Mouse (Mus musculus) layer of hippocampus, adult 9-11 months (tissue): Measurements from ENCODE around the gene Gm9817.

Experiments used
- DNase-seq: peaks from one replicate; pipeline ENCODE4 v3.0.0; 2022

The Gm9817 gene

DNA sequence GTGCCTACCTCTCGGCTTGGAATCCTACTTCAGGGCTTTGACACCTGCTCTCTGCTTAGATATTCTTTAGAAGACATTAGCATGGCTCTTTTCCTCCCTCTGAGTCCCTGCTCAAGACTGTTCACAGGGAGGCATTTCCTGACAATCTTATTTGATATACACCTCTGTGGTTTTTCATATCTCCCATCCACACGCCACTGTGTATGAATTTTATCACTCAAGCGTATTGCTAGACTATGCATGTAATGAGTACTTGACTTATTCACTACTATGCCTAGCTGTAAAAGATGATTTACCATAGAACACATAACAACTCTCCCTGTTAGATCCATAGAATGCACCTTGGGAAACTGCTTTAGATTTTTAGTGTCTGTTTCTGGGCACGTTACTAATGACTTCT lies 14.3 kb downstream of the Gm9817 start:
- DNase-seq, result no peak

DNA sequence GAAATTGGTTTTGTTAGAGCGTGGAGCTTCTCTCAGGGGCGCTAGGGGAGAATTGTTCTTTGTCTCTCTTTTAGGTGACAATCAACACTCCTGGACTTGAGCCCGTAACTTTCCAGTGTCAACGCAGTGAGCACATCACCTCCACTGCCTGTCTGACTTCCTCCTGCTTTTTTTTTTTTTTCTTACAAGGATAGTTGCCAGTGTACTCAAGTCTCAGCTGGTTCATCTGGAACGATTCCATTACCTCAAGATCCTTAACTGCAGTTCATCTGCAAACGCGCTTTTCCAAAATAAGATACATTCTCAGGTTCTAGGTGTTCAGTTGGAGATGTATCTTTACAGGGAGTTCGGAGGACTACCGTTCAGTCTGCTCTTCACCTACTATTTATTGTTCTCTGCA lies 16.5 kb downstream of the Gm9817 start:
- DNase-seq, result no peak

DNA sequence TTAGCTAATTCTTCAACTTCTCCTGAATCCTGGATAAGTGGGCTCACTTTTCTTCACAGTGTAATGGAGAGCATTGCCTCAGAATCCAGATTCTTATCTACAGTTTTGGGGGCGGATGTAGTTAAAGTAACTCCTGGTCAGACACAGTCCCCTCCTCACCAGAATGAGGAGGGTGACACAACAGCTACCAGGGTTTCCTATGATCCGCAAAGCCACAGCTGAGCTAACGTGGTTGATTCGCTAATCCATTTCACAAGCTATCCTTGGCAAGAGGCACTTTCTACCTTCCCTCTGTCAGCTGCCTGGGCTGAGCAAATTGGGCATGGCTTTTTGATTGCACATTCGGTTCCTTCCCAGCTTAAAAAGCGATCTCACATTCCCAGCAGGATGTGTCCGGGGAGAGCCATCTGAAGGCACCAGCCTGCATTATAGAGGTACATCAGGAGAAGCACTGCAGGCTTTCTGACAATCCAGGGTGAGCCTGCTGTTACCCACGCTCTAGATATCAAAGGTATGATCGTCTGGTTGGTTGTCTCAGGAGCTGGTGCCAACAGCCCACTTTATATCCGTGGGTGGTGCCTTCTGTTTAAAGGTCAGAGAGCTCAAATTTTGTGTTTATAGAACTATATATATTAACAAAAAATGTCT lies 21.2 kb downstream of the Gm9817 start:
- DNase-seq, result peak; percentile 53

DNA sequence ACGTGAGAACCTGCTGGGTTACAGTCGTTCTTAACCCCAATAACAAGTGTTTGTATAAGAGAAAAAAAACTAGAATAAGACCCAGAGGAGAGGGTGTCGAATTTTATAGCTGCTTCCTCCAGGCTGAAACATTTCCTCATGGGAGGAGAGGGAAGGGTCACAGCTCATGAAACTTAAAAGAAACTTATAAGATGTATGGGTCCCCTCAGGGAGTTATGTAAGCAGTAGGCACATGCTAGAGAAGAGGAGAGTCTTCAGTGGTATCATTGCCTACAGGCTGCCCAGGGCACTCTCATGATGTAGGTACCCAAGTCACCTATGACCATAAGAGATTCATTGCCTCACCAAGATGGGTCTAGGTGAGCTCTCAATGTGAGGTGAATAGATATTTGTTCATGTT lies 28.0 kb downstream of the Gm9817 start:
- no peak for DNase-seq

DNA sequence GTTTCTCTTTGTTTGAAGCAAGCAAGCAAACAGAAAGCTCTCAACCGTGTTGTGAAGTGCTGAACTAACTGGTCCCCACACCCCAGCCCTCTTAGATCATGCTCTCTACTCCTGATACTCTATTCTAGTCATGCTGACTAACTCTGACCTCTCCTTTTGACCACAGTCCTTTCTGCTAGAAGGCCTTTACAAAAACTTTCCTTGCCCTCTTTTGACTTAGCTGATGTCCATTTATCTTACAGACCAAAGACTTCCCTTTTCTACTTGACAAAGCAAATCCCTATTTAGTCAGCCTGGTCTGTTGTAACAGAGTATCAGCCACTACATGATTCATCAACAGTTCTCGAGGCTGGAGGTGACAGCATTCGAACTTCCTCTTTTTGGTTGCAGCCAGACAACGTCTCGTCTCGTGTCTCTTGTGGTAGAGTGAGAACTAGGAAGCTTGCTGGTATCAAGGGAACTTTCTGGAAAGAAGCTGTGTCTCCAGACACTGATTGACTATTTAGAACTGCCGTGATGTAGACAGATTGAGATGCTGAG lies 30.4 kb downstream of the Gm9817 start:
- DNase-seq, result peak; percentile 91

DNA sequence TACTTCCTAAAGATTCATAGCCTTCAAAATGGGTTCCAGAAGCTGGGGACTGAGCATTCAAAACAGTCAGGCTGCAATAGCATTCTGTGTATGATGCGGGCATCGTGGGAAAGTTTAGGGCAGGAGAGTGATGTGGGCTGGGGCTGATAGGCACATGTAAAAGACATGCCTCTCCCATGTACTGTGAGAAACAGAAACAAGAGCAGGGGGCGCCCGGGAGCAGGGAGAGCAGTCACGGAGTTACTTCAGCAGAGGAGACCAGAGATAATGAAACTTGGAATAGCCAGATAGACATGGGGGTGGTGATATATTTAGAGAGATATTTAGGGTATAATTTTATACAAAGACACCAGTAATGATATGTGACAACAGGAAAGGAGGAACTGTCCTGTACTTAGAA lies 39.9 kb downstream of the Gm9817 start:
- no peak for DNase-seq

DNA sequence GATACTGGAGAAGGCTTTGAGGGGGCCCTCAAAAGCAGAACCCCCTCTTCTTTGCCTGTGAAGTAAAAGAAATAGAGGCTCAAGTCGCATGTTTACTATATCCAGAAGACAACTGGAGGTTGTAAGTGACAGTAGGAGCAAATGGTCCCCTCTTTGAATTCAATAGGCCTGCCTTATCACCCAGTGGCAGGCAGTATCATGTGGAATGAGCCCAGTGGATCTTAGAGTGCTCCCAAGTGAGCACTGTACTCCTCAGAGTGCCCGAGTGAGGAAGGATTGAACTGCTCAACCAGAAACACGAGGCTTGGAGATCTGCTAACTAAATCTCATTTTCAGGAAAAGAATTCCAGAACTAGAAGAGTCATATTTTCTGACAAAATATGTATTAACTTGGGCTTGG lies 40.3 kb downstream of the Gm9817 start:
- no peak for DNase-seq
